Mouse (Mus musculus): ENCODE data around the gene Gm12888. TPM values are rescaled to one million over a fixed set of nuclear protein-coding genes. Genes with fewer than 3 reads are reported as not detected.

Gm12888 gene
- not detected for polyA plus RNA-seq (2014; fragmentation: Illumina TruSeq; extraction: RNeasy Lipid Tissue Mini Kit (QIAGEN cat#74804); ENCODE audit: low read depth, low replicate concordance)

GRCm38 (mm10) chr4:121324817-121325216 lies at the start of gene Gm12888:
Gene Gm12888 (minus strand): TSS chr4:121324917.

Other genes starting within 250 kb of the Gm12888 start
- 89.1 TPM for gene Zmpste24, start 226.7 kb downstream of the Gm12888 start, polyA plus RNA-seq (2014; fragmentation: Illumina TruSeq; extraction: RNeasy Lipid Tissue Mini Kit (QIAGEN cat#74804); ENCODE audit: low read depth, low replicate concordance)
- not detected for gene Tmco2, start 215.7 kb downstream of the Gm12888 start, polyA plus RNA-seq (2014; fragmentation: Illumina TruSeq; extraction: RNeasy Lipid Tissue Mini Kit (QIAGEN cat#74804); ENCODE audit: low read depth, low replicate concordance)
- 9.5 TPM for gene Rlf, start 109.8 kb downstream of the Gm12888 start, polyA plus RNA-seq (2014; fragmentation: Illumina TruSeq; extraction: RNeasy Lipid Tissue Mini Kit (QIAGEN cat#74804); ENCODE audit: low read depth, low replicate concordance)
- gene Gm12886, start 98.2 kb upstream of the Gm12888 start, polyA plus RNA-seq (2014; fragmentation: Illumina TruSeq; extraction: RNeasy Lipid Tissue Mini Kit (QIAGEN cat#74804); ENCODE audit: low read depth, low replicate concordance): not detected

All from liver, adult 10 weeks (tissue).